Mouse (Mus musculus): ENCODE data around the gene Spty2d1.
"Not testable (repeated sequence)": the region's sequence is repeated elsewhere in the genome, so short reads cannot be mapped to it uniquely, and the experiment has no call there.

The Spty2d1 gene

DNA sequence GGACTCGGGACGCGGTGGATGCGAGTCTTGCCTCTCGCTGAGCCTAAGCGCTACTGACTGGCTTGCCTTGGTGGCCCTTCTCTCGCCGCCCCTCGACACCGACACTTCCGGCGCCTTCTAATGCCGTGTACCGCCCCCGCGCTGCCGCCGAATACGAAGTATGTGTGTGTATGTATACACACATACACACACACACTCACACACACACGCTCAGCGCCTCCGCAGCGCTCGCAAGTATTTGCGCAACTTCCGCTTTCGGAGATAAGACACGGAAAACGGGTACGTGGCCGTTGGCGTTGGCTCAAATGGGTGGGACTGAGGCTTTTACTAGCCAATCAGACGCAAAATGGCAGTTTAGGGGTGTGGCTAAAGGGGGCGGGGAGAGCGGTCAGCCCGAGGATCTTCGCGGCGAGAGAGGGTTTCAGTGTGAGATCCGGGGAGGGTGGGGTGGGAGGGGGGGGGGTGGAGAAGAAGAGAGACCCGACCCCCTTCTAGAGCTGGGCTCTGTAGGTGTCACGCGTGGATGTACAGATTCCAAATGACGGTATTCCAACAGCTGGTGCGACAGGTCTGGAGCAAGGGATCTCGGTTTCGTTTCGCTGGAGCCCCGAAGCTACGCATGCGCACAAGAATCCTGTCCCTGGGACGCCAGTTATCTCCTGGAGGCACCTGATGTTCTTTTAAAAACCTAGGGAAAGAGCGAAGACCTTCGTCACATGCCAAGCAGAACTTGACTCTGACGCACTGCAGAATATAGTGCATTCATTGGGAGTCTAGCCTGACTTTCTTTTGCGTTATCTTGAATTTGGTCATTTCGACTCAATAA is at the start of gene Spty2d1:
Spty2d1 (minus strand) TSS at position 244 of the 826 bp plus-strand sequence.
- DNase-seq (ENCODE audit: low spot score in 2 of 2) = peak; percentile 98 to 100

DNA sequence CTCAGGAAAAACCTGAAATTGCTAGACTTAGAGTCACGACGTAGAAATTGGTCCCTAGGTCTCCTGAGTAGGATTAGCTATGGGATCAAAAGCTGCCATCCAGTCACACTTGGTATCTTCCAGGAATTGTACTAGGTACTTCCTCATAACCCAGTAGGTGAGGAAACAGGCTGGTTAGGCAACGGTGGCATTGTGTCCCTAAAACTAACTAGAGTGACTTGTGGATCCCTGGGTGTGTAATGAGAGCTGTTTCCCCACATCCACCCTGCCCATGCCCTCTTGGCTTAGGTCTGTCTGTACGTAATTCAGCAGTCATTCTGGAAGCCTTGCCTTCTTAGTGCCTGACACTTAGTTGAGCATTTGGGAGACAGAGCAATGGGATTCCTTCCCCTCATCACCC is 48.1 kb upstream of the Spty2d1 start:
- DNase-seq (ENCODE audit: low spot score in 2 of 2) = no peak

DNA sequence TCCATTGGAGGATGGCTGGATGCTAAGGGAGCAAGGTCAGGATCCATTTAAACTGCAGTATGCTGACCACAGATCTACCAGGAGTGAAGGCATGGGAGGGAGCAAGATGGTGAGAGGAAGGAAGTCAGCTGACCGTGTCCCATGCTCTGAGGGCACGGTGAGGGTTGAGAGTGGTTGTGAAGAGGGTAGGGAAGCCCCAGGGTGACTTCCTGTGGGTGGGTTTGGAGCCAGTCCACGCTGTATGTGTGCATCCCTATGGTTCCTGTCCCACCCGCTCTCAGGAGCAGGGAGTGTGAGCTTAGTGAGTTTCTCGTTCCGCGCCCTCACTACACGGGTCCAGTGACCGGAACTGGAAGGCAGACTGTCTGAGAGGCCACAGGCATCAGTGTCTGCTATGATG is 47.5 kb upstream of the Spty2d1 start:
- DNase-seq (ENCODE audit: low spot score in 2 of 2) = no peak

GRCm38 (mm10) chr7:47054666-47055065 is 46.5 kb upstream of the Spty2d1 start:
- no peak for DNase-seq (ENCODE audit: low spot score in 2 of 2)

GRCm38 (mm10) chr7:47053287-47053686 is 45.1 kb upstream of the Spty2d1 start:
- no peak for DNase-seq (ENCODE audit: low spot score in 2 of 2)

GRCm38 (mm10) chr7:47052276-47052675 is 44.1 kb upstream of the Spty2d1 start:
- DNase-seq (ENCODE audit: low spot score in 2 of 2) = no peak

- DNase-seq (ENCODE audit: low spot score in 2 of 2) = no peak
Observed at GRCm38 (mm10) chr7:47051404-47052151, 43.4 kb upstream of the Spty2d1 start.

DNA sequence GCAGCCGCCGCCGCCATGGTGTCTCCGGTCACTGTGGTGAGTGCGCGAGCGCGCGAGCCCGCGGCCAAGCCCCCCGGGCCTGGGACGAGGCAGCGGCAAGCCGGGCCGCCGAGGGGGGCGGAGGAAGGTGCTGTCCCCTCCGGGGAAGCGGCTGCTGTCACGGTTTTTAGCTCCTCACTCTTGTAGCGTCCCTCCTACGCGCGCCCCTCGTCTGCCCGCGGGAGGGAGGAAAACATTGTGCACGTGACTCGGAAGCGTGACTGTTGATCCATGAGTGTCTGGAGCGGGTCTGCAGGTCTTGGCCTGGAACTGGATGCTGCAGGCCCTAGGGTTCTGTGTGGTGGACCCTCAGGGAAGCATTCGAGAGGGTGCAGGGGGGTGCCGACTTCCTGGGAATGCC is 42.6 kb upstream of the Spty2d1 start:
- DNase-seq (ENCODE audit: low spot score in 2 of 2) = peak; percentile 59 to 82

DNA sequence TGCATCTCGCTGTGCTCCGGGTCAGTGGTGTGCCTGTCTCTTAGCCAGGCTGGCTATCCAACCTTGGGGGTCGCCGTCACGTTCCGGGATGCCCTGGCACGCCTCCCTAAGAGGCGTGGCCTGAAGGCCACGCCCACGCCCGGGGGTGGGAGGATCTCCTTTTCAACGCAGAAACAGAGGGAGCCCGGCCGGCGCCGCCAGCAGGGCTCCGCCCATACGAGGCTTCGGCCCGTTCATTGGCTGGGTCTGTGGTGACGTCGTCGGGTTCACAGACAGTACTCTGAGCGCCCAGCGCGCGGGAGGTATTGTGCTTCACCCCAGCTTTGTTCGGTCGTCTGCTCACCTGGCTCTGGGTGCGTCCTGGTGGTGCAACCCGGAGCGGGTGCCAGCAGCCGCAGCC is 42.2 kb upstream of the Spty2d1 start, which contains the start of gene Tmem86a:
Tmem86a (plus strand) TSS at position 236 of the 400 bp plus-strand sequence.
- DNase-seq (ENCODE audit: low spot score in 2 of 2) = peak; percentile 90 to 97

DNA sequence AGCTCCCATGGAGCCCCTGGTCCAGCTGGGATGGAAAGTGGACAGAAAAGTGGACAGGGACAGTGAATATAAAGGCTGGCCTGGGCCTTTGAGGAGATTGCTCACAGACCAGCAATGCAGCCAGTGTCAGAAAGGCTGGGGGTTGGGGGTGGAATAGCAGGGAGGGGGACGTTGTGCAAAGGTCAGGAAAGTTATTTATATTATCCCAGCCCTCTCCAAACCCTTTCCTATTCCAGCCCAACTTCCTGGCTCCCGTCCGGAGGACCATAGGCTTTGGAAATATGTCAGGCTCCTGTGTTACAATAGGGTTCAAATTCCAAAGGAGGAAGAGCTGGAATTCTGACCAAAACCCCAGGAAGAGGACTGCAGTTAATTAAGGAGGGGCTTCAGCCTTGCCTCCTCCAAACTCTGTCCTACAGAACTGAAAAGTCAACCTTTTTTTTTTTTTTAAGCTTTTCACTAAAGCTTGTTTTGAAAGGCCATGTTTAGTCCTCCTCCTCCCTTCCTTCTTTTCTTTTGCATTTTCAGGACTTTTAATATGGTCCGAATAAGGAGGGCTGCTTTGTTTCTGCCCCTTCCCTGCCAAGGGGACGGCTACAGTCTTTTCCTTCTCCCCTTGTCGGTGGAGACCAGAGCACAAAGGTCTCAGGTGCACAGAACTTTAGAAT is 34.7 kb upstream of the Spty2d1 start:
- DNase-seq (ENCODE audit: low spot score in 2 of 2) = no peak

GRCm38 (mm10) chr7:47042121-47042520 is 33.9 kb upstream of the Spty2d1 start:
- DNase-seq (ENCODE audit: low spot score in 2 of 2) = no peak

DNA sequence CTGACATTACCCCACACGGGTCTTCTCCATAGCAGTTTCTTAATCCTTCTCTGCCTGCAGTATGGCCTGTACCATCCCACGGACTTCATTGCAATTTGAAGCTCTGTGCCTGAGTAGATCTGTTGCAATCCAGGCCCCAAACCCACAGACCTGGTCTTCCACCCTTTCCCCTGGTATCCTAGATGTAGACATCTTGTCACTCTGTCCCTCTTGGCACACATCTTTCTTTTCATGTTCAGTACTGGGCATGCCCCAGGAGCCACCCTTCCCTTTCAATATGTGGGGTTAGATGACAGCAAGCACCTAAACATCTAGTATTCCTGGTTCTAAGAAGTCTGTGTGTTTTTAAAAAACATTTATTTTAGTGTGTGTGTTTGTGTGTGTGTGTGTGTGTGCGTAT is 33.5 kb upstream of the Spty2d1 start:
- no peak for DNase-seq (ENCODE audit: low spot score in 2 of 2)

DNA sequence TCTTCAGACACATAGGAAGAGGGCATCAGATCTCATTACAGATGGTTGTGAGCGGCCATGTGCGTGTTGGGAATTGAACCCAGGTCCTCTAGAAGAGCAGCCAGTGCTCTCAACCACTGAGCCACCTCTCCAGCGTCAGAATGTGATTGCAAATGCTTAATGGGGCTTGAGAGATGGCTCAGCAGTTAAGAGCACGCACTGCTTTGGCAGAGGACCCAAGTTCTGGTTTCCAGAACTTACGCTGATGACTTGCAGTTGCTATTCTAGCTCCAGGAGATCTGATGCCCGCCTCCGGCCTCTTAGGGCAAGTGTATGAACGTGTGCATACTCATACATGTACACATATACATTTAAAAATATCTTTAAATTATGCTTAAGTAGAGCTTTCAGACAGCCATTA is 27.2 kb upstream of the Spty2d1 start:
- no peak for DNase-seq (ENCODE audit: low spot score in 2 of 2)

- DNase-seq (ENCODE audit: low spot score in 2 of 2) = no peak
Observed at GRCm38 (mm10) chr7:47034785-47035384, 26.7 kb upstream of the Spty2d1 start.

GRCm38 (mm10) chr7:47031371-47031770 is 23.2 kb upstream of the Spty2d1 start:
- no peak for DNase-seq (ENCODE audit: low spot score in 2 of 2)

DNA sequence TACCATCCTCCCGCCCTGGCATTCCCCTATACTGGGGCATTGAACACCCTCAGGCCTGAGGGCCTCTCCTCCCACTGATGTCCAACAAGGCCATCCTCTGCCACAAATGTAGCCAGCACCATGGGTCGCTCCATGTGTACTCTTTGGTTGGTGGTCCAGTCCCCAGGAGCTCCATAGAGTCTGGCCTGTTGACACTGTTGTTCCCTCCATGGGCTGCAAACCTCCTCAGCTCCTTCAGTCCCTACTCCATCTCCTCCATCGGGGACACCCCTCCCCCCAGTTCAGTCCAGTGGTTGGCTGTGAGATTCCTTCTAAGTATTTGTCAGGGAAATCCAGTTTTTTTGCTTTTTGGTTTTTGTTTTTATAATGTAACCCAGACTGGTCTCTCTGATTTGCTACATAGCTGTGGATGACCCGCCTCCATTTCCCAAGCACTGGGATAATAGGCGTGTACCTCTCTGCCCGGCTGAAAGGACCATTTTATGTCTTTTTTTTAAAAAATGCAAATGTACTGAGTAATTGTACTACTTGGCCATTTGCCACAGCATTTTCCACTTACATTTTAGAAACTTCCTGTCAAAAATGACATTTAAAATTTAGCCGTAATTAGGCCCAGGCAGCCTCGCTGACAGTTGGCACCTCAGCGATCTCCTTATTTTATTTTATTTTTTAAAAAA is 22.4 kb upstream of the Spty2d1 start:
- DNase-seq (ENCODE audit: low spot score in 2 of 2) = no peak

DNA sequence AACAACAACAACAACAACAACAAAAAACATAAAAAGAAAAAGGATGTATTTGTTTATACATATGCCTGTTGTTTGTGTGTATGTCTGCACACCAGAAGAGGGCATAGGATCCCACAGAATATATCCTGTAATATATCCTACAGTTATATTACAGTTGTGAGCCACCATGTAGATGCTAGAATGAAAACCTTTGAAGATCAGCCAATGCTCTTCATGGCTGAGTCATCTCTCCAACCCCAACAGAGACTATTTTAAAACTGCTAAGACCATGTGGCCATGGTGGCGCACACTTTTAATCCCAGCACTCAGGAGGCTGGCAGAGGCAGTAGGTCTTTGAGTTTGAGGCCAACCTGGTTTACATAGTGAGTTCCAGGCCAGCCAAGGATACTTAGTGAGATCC is 19.3 kb upstream of the Spty2d1 start:
- no peak for DNase-seq (ENCODE audit: low spot score in 2 of 2)

GRCm38 (mm10) chr7:47026899-47027298 is 18.7 kb upstream of the Spty2d1 start:
- DNase-seq (ENCODE audit: low spot score in 2 of 2) = not testable (repeated sequence)

GRCm38 (mm10) chr7:47025429-47025828 is 17.2 kb upstream of the Spty2d1 start:
- no peak for DNase-seq (ENCODE audit: low spot score in 2 of 2)

DNA sequence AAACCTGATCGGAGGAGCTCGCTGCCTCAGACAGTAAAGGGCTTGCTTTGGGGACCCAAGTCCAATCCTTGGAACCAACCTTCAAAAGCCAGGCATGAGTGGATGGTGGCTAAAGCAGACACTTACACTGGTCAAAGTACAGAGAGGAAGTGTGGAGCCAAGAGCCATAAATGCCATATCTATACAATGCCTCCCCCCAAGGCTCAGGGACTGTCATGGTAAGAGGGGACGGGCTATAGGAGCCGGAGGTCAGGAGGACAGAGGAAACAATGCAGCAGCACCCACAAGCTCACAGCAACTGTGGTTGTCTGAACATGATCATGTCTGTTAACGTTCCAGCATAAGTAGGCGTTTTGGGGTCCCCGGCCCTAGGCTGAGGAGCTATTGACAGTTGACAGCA is 16.2 kb upstream of the Spty2d1 start:
- DNase-seq (ENCODE audit: low spot score in 2 of 2) = no peak

DNA sequence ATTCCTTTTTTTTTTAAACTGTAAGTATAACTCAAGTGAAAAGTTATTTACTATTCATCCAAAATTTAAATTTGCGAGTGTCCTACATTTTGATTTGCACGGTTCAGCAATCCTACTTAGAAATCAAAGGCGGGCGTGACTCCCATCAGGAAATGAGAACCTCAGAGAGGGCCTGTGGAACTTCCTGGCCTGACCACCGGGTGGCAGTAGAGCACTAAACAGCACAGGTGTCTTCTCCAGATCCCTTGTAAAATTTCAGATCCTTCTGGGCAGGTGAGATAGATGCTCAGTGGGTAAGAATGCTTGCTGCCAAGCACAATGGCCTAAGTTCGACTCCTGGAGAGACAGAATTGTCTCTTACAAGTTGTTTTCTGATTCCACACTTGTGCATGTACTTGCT is 15.3 kb upstream of the Spty2d1 start:
- peak in 1 of 2 experiments; percentile 89 for DNase-seq (ENCODE audit: low spot score in 2 of 2)
